Mouse (Mus musculus): ENCODE results near the gene Arl5c. TPM values are rescaled to one million over a fixed set of nuclear protein-coding genes. Genes with fewer than 3 reads are reported as not detected.

The Arl5c gene
- polyA plus RNA-seq, 1 experiment = 2.8 TPM

GRCm38 (mm10) chr11:98022253-98022554 lies 26.2 kb upstream of the Arl5c start:
- Histone ChIP-seq H3K4me3 (ENCODE audit: low read depth, low read length) (peak overlapping the region; percentile 79), H3K36me3 (ENCODE audit: control insufficient read depth, insufficient read depth, low read length, poor library complexity, severe bottlenecking) (no peaks in the 10 kb centered on the region), H3K27me3 (ENCODE audit: control insufficient read depth, insufficient read depth, low read length, poor library complexity, severe bottlenecking) (no peaks in the 10 kb centered on the region), H3K9me3 (replicated peaks; ENCODE audit: control insufficient read depth, insufficient read depth, low read length, poor library complexity, severe bottlenecking) (no peaks in the 10 kb centered on the region), H3K9ac (ENCODE audit: low read depth, poor library complexity, severe bottlenecking) (peak overlapping the region; percentile 73), H3K27ac (ENCODE audit: insufficient read depth, low read length) (no peak overlapping the region), H3K4me1 (ENCODE audit: control insufficient read depth, insufficient read depth, low read length) (peaks cover 7% of the 10 kb centered on the region)
- TF ChIP-seq CTCF (IDR thresholded peaks at IDR 0.05; ENCODE audit: low read depth, low read length) = no peak
- TF ChIP-seq POLR2A (IDR thresholded peaks at IDR 0.05; ENCODE audit: insufficient read depth, low read length) = no peak

GRCm38 (mm10) chr11:98021565-98022252 lies 25.7 kb upstream of the Arl5c start:
- H3K27me3 ChIP-seq (ENCODE audit: control insufficient read depth, insufficient read depth, low read length, poor library complexity, severe bottlenecking) = no peaks in the 10 kb centered on the region
- H3K9me3 ChIP-seq (replicated peaks; ENCODE audit: control insufficient read depth, insufficient read depth, low read length, poor library complexity, severe bottlenecking) = no peaks in the 10 kb centered on the region
- peaks cover 7% of the 10 kb centered on the region for H3K4me1 ChIP-seq (ENCODE audit: control insufficient read depth, insufficient read depth, low read length)
- TF ChIP-seq POLR2A (IDR thresholded peaks at IDR 0.05; ENCODE audit: insufficient read depth, low read length) = no peak
- no peak for TF ChIP-seq CTCF (IDR thresholded peaks at IDR 0.05; ENCODE audit: low read depth, low read length)
- TF ChIP-seq EP300 (IDR thresholded peaks at IDR 0.05; ENCODE audit: insufficient read depth, low read depth, low read length) = 0 out of 2 replicates have a peak, but pooled peaks have one; percentile 9
- H3K36me3 ChIP-seq (ENCODE audit: control insufficient read depth, insufficient read depth, low read length, poor library complexity, severe bottlenecking) = no peaks in the 10 kb centered on the region
- peak overlapping the region; percentile 79 for H3K4me3 ChIP-seq (ENCODE audit: low read depth, low read length)
- no peak overlapping the region for H3K27ac ChIP-seq (ENCODE audit: insufficient read depth, low read length)
- H3K9ac ChIP-seq (ENCODE audit: low read depth, poor library complexity, severe bottlenecking) = peak overlapping the region; percentile 73

- Histone ChIP-seq H3K36me3 (ENCODE audit: control insufficient read depth, insufficient read depth, low read length, poor library complexity, severe bottlenecking) (no peaks in the 10 kb centered on the region), H3K9me3 (replicated peaks; ENCODE audit: control insufficient read depth, insufficient read depth, low read length, poor library complexity, severe bottlenecking) (no peaks in the 10 kb centered on the region), H3K4me3 (ENCODE audit: low read depth, low read length) (no peak overlapping the region), H3K27me3 (ENCODE audit: control insufficient read depth, insufficient read depth, low read length, poor library complexity, severe bottlenecking) (no peaks in the 10 kb centered on the region), H3K4me1 (ENCODE audit: control insufficient read depth, insufficient read depth, low read length) (peaks cover 7% of the 10 kb centered on the region), H3K9ac (ENCODE audit: low read depth, poor library complexity, severe bottlenecking) (no peak overlapping the region), H3K27ac (ENCODE audit: insufficient read depth, low read length) (no peak overlapping the region)
- TF ChIP-seq EP300 (IDR thresholded peaks at IDR 0.05; ENCODE audit: insufficient read depth, low read depth, low read length) (no peak), POLR2A (IDR thresholded peaks at IDR 0.05; ENCODE audit: insufficient read depth, low read length) (no peak), CTCF (IDR thresholded peaks at IDR 0.05; ENCODE audit: low read depth, low read length) (no peak)
Observed at GRCm38 (mm10) chr11:98021118-98021517, 25.1 kb upstream of the Arl5c start.

- H3K4me3 ChIP-seq (ENCODE audit: low read depth, low read length) = no peak overlapping the region
- H3K27me3 ChIP-seq (ENCODE audit: control insufficient read depth, insufficient read depth, low read length, poor library complexity, severe bottlenecking) = no peaks in the 10 kb centered on the region
- no peak overlapping the region for H3K27ac ChIP-seq (ENCODE audit: insufficient read depth, low read length)
- no peak overlapping the region for H3K9ac ChIP-seq (ENCODE audit: low read depth, poor library complexity, severe bottlenecking)
- peaks cover 7% of the 10 kb centered on the region for H3K4me1 ChIP-seq (ENCODE audit: control insufficient read depth, insufficient read depth, low read length)
- TF ChIP-seq CTCF (IDR thresholded peaks at IDR 0.05; ENCODE audit: low read depth, low read length) (no peak), EP300 (IDR thresholded peaks at IDR 0.05; ENCODE audit: insufficient read depth, low read depth, low read length) (no peak), POLR2A (IDR thresholded peaks at IDR 0.05; ENCODE audit: insufficient read depth, low read length) (no peak)
- H3K36me3 ChIP-seq (ENCODE audit: control insufficient read depth, insufficient read depth, low read length, poor library complexity, severe bottlenecking) = no peaks in the 10 kb centered on the region
- no peaks in the 10 kb centered on the region for H3K9me3 ChIP-seq (replicated peaks; ENCODE audit: control insufficient read depth, insufficient read depth, low read length, poor library complexity, severe bottlenecking)
Observed at GRCm38 (mm10) chr11:98020710-98021109, 24.7 kb upstream of the Arl5c start.

GRCm38 (mm10) chr11:98019883-98020610 lies 24.1 kb upstream of the Arl5c start:
- Histone ChIP-seq H3K27me3 (ENCODE audit: control insufficient read depth, insufficient read depth, low read length, poor library complexity, severe bottlenecking) (no peaks in the 10 kb centered on the region), H3K27ac (ENCODE audit: insufficient read depth, low read length) (no peak overlapping the region), H3K4me3 (ENCODE audit: low read depth, low read length) (no peak overlapping the region), H3K4me1 (ENCODE audit: control insufficient read depth, insufficient read depth, low read length) (peaks cover 6% of the 10 kb centered on the region), H3K36me3 (ENCODE audit: control insufficient read depth, insufficient read depth, low read length, poor library complexity, severe bottlenecking) (no peaks in the 10 kb centered on the region), H3K9me3 (replicated peaks; ENCODE audit: control insufficient read depth, insufficient read depth, low read length, poor library complexity, severe bottlenecking) (no peaks in the 10 kb centered on the region), H3K9ac (ENCODE audit: low read depth, poor library complexity, severe bottlenecking) (no peak overlapping the region)
- no peak for TF ChIP-seq EP300 (IDR thresholded peaks at IDR 0.05; ENCODE audit: insufficient read depth, low read depth, low read length)

GRCm38 (mm10) chr11:98018858-98019641 lies 23.1 kb upstream of the Arl5c start:
- TF ChIP-seq CTCF (IDR thresholded peaks at IDR 0.05; ENCODE audit: low read depth, low read length) = peak; percentile 62
- no peak for TF ChIP-seq EP300 (IDR thresholded peaks at IDR 0.05; ENCODE audit: insufficient read depth, low read depth, low read length)
- H3K27me3 ChIP-seq (ENCODE audit: control insufficient read depth, insufficient read depth, low read length, poor library complexity, severe bottlenecking) = no peaks in the 10 kb centered on the region
- H3K9me3 ChIP-seq (replicated peaks; ENCODE audit: control insufficient read depth, insufficient read depth, low read length, poor library complexity, severe bottlenecking) = no peaks in the 10 kb centered on the region
- no peaks in the 10 kb centered on the region for H3K36me3 ChIP-seq (ENCODE audit: control insufficient read depth, insufficient read depth, low read length, poor library complexity, severe bottlenecking)
- H3K4me1 ChIP-seq (ENCODE audit: control insufficient read depth, insufficient read depth, low read length) = peaks cover 6% of the 10 kb centered on the region
- H3K27ac ChIP-seq (ENCODE audit: insufficient read depth, low read length) = no peak overlapping the region
- H3K4me3 ChIP-seq (ENCODE audit: low read depth, low read length) = peak overlapping the region; percentile 3; the same call in 1 of the 2 replicates
- no peak overlapping the region for H3K9ac ChIP-seq (ENCODE audit: low read depth, poor library complexity, severe bottlenecking)

All from ES-Bruce4 (cell line).